Mouse (Mus musculus): ENCODE measurements at regions not wholly inside any gene's neighbourhood (a gene's known extent, or its start where the extent isn't known, plus 50 kb on each side); places are given as distances from the start of the nearest gene placed in this dataset.

- no peak for TF ChIP-seq CTCF (IDR thresholded peaks at IDR 0.05; ENCODE audit: low read depth, low read length)
- TF ChIP-seq POLR2A (IDR thresholded peaks at IDR 0.05; ENCODE audit: extremely low read depth, insufficient read depth, low read length): no peak
Measured at GRCm38 (mm10) chr10:60955467-60955866, 124.1 kb upstream of the Unc5b start.
